Mouse (Mus musculus) cortical plate, adult 2 months (tissue): ENCODE data around the gene Tmem132d.

Experiments
- CTCF ChIP-seq: fragments of 200-500 bp; IDR thresholded peaks from 2 replicates; pipeline ENCODE4 v1.5.1; 2011; ENCODE audit warnings: mild to moderate bottlenecking, control low read depth, low read length; ENCODE audit not compliant: insufficient read depth; ENCODE audit errors: extremely low read depth
- POLR2A ChIP-seq: fragments of 200-500 bp; IDR thresholded peaks from 2 replicates; pipeline ENCODE4 v1.6.1; 2011; ENCODE audit warnings: mild to moderate bottlenecking, low read length, control low read depth; ENCODE audit not compliant: insufficient read depth; ENCODE audit errors: extremely low read depth

- TF ChIP-seq CTCF: no peak
- TF ChIP-seq POLR2A: no peak
These were observed 71.8 kb downstream of the Tmem132d start for GRCm38 (mm10) chr5:128360946-128361675.
